Mouse (Mus musculus) large intestine, adult 2 months (tissue): ENCODE data around the gene Actr10. TPM values are rescaled to one million over a fixed set of nuclear protein-coding genes. Genes with fewer than 3 reads are reported as not detected.
A peak's percentile ranks its signal among the peaks of the same experiment; 100 is the strongest.

ENCODE experiments used
- DNase-seq: peaks from one replicate; pipeline ENCODE4 v3.0.0-alpha.2; 2012; ENCODE audit warnings: low read depth, low spot score
- WGBS: fragments of 180-500 bp; shearing (Covaris S2); methylation state at CpG from one replicate; pipeline ENCODE4 v1.1.7; 2018; 5-methylcytosine and 5-hydroxymethylcytosine counted together
- polyA plus RNA-seq: library from polyadenylated mRNA; depleted of rRNA; stranded (reverse); fragments of >200 nt; gene quantifications from 2 replicates; pipeline ENCODE4 v1.2.3, GENCODE M21; 2012

Gene Actr10
- polyA plus RNA-seq, 1 experiment: 32.0 TPM

GRCm38 (mm10) chr12:70946585-70947256 is 9.1 kb downstream of the Actr10 start:
- DNase-seq: no peak
- 84% methylated on average over 10 of the region's 10 CpGs for WGBS

GRCm38 (mm10) chr12:70958640-70959039 is 21.0 kb downstream of the Actr10 start:
- 93% methylated on average over 4 of the region's 4 CpGs for WGBS
- DNase-seq: no peak

- DNase-seq: no peak
- WGBS: 34% methylated on average over 8 of the region's 8 CpGs
Observed at GRCm38 (mm10) chr12:70967581-70967980, 29.9 kb downstream of the Actr10 start.

- WGBS: under 1% methylated on average over 35 of the region's 35 CpGs
Observed at GRCm38 (mm10) chr12:70968141-70968790, 30.6 kb downstream of the Actr10 start.

GRCm38 (mm10) chr12:70968791-70969307 is 31.2 kb downstream of the Actr10 start:
- peak; percentile 76 for DNase-seq
- WGBS: under 1% methylated on average over 15 of the region's 15 CpGs

More at GRCm38 (mm10) chr12:70968141-70968790, 30.6 kb downstream of the Actr10 start:
- DNase-seq: peak; percentile 67

- WGBS: 4% methylated on average over 17 of the region's 17 CpGs
- peak; percentile 48 for DNase-seq
Observed at GRCm38 (mm10) chr12:70969485-70970184, 32.0 kb downstream of the Actr10 start.

GRCm38 (mm10) chr12:70973831-70974230 is 36.2 kb downstream of the Actr10 start:
- WGBS: 80% methylated on average over 4 of the region's 4 CpGs

GRCm38 (mm10) chr12:70974441-70975266 is 37.0 kb downstream of the Actr10 start, which contains the start of gene Psma3:
TSS of gene Psma3 (plus strand) at chr12:70974621.
- under 1% methylated on average over 71 of the region's 71 CpGs for WGBS
- DNase-seq: peak; percentile 90

More at GRCm38 (mm10) chr12:70973831-70974230, 36.2 kb downstream of the Actr10 start:
- no peak for DNase-seq

GRCm38 (mm10) chr12:70975406-70975805 is 37.7 kb downstream of the Actr10 start:
- WGBS: 12% methylated on average over 10 of the region's 10 CpGs
- DNase-seq: no peak

- 40% methylated on average over 3 of the region's 3 CpGs for WGBS
- DNase-seq: no peak
Observed at GRCm38 (mm10) chr12:70975891-70976290, 38.2 kb downstream of the Actr10 start.

- no peak for DNase-seq
- WGBS: 37% methylated on average over 7 of the region's 7 CpGs
Observed at GRCm38 (mm10) chr12:70978345-70978744, 40.7 kb downstream of the Actr10 start.

GRCm38 (mm10) chr12:70984855-70985550 is 47.3 kb downstream of the Actr10 start:
- DNase-seq: no peak
- 82% methylated on average over 7 of the region's 7 CpGs for WGBS

GRCm38 (mm10) chr12:70997225-70997624 is 59.6 kb downstream of the Actr10 start:
- 91% methylated on average over 5 of the region's 5 CpGs for WGBS
- no peak for DNase-seq

- DNase-seq: no peak
- 3% methylated on average over 5 of the region's 5 CpGs for WGBS
Observed at GRCm38 (mm10) chr12:70999423-70999903, 61.8 kb downstream of the Actr10 start.

- whole genome bisulfite sequencing: 65% methylated on average over 1 of the region's 1 CpGs
- no peak for DNase-seq
Observed at GRCm38 (mm10) chr12:71000344-71000743, 62.7 kb downstream of the Actr10 start.

GRCm38 (mm10) chr12:71001456-71001855 is 63.8 kb downstream of the Actr10 start:
- 63% methylated on average over 6 of the region's 6 CpGs for WGBS
- DNase-seq: no peak

GRCm38 (mm10) chr12:71003760-71004426 is 66.2 kb downstream of the Actr10 start:
- WGBS: 87% methylated on average over 5 of the region's 6 CpGs
- DNase-seq: no peak

- WGBS: 88% methylated on average over 6 of the region's 6 CpGs
- DNase-seq: no peak
Observed at GRCm38 (mm10) chr12:71006141-71006540, 68.5 kb downstream of the Actr10 start.
